Mouse (Mus musculus) Patski (cell line): ENCODE data around the gene Metrnl. TPM values are rescaled to one million over a fixed set of nuclear protein-coding genes. Genes with fewer than 3 reads are reported as not detected.
A peak's percentile ranks its signal among the peaks of the same experiment; 100 is the strongest.

Experiments
- ATAC-seq: fragments of 100-300 bp; one replicate; pipeline ENCODE4 v1.8.0; 2021
- CTCF ChIA-PET: fragments of 350-600 bp; sonication (Branson Sonifier 250); formaldehyde crosslinking; loops from one replicate; lab custom pipeline; 2022; ENCODE audit warnings: inconsistent platforms; lab: Charles Lee
- POLR2A ChIA-PET: fragments of 350-600 bp; sonication (Branson Sonifier 250); formaldehyde crosslinking; loops from one replicate; lab custom pipeline; 2022; ENCODE audit warnings: antibody characterized with exemption, inconsistent platforms; lab: Charles Lee
- DNase-seq: peaks from one replicate; pipeline ENCODE4 v3.0.0-alpha.2; 2011; ENCODE audit warnings: low read depth, low spot score
- H3K27me3 ChIP-seq: fragments of 371-371 bp; one replicate; pipeline ENCODE4 v1.5.1; 2021
- CTCF ChIP-seq: fragments of 100-300 bp; IDR thresholded peaks from one replicate; pipeline ENCODE4 v1.5.1; 2021
- in situ Hi-C: fragments of 300-500 bp; cut with MboI; formaldehyde crosslinking; loops from 3 replicates; pipeline ENCODE4 v1.11.1; 2018; ENCODE audit warnings: low pct_unique_long_range_greater_than_20kb, mixed read lengths
- polyA plus RNA-seq: library from polyadenylated mRNA; unstranded; gene quantifications from one replicate; pipeline ENCODE4 v1.2.3, GENCODE M21; 2021

The Metrnl gene
- polyA plus RNA-seq, 1 experiment from 2014 or later, result 89.5 TPM

- H3K27me3 ChIP-seq, result no peaks in the 10 kb centered on the region
- ATAC-seq, result peak; percentile 68
- CTCF ChIA-PET, result interaction anchor here (0.8 to 1.4 kb wide), 4 partner anchors 11 to 28 kb away, joined by 3 to 4 read pairs (median 3); no protein-coding TSS in a partner anchor
- in situ Hi-C loops, result no loop called here
- POLR2A ChIA-PET, result interaction anchor here (0.6 kb wide), 1 partner anchor 12 kb away, joined by 3 read pairs; no protein-coding TSS in a partner anchor
- no peak for DNase-seq
- TF ChIP-seq CTCF, result no peak
These were observed 21.1 kb downstream of the Metrnl start for GRCm38 (mm10) chr11:121722434-121722833.

GRCm38 (mm10) chr11:121726625-121727024, 25.3 kb downstream of the Metrnl start:
- ATAC-seq, result no peak

GRCm38 (mm10) chr11:121734184-121734583, 32.8 kb downstream of the Metrnl start:
- in situ Hi-C loops, result no loop called here
- H3K27me3 ChIP-seq, result no peaks in the 10 kb centered on the region
- no peak for TF ChIP-seq CTCF
- no peak for DNase-seq
- POLR2A ChIA-PET, result interaction anchor here (1.0 kb wide), 1 partner anchor 12 kb away, joined by 3 read pairs; no protein-coding TSS in a partner anchor
- no peak for ATAC-seq
- CTCF ChIA-PET, result interaction anchor here (1.3 kb wide), 1 partner anchor 10 kb away, joined by 3 read pairs; no protein-coding TSS in a partner anchor

More at GRCm38 (mm10) chr11:121726625-121727024, 25.3 kb downstream of the Metrnl start:
- no peak for TF ChIP-seq CTCF
- no peak for DNase-seq
- ChIA-PET POLR2A (no interaction called here), CTCF (interaction anchor here (1.5 kb wide), 1 partner anchor 12 kb away, joined by 3 read pairs; no protein-coding TSS in a partner anchor)
- in situ Hi-C loops, result no loop called here
- no peaks in the 10 kb centered on the region for H3K27me3 ChIP-seq

GRCm38 (mm10) chr11:121734892-121735291, 33.5 kb downstream of the Metrnl start:
- H3K27me3 ChIP-seq, result no peaks in the 10 kb centered on the region
- ChIA-PET CTCF (interaction anchor here (1.0 to 1.3 kb wide), 3 partner anchors 9 to 31 kb away, joined by 3 read pairs; no protein-coding TSS in a partner anchor), POLR2A (interaction anchor here (0.8 to 1.0 kb wide), 2 partner anchors 13 to 16 kb away, joined by 3 read pairs; no protein-coding TSS in a partner anchor)
- DNase-seq (no peak), ATAC-seq (peak; percentile 75)
- no peak for TF ChIP-seq CTCF
- in situ Hi-C loops, result no loop called here

- ChIA-PET CTCF (interaction anchor here (0.8 to 1.8 kb wide), 4 partner anchors 9 to 79 kb away, joined by 3 to 5 read pairs (median 4); no protein-coding TSS in a partner anchor), POLR2A (interaction anchor here (1.2 to 1.6 kb wide), 2 partner anchors 37 to 66 kb away, joined by 3 read pairs; partner anchors contain the start of genes B3gntl1 and Metrnl)
- DNase-seq (no peak), ATAC-seq (no peak)
- TF ChIP-seq CTCF, result no peak
- H3K27me3 ChIP-seq, result no peaks in the 10 kb centered on the region
- in situ Hi-C loops, result no loop called here
These were observed 37.3 kb downstream of the Metrnl start for GRCm38 (mm10) chr11:121738616-121739015.

GRCm38 (mm10) chr11:121740906-121741305, 39.6 kb downstream of the Metrnl start:
- DNase-seq (no peak), ATAC-seq (peak; percentile 13)
- CTCF ChIA-PET, result interaction anchor here (0.9 to 1.4 kb wide), 3 partner anchors 8 to 21 kb away, joined by 3 to 4 read pairs (median 3); no protein-coding TSS in a partner anchor
- H3K27me3 ChIP-seq, result no peaks in the 10 kb centered on the region
- POLR2A ChIA-PET, result no interaction called here
- in situ Hi-C loops, result no loop called here
- no peak for TF ChIP-seq CTCF

GRCm38 (mm10) chr11:121741433-121741832, 40.1 kb downstream of the Metrnl start:
- in situ Hi-C loops, result no loop called here
- POLR2A ChIA-PET, result no interaction called here
- ATAC-seq (peak; percentile 66), DNase-seq (no peak)
- no peak for TF ChIP-seq CTCF
- no peaks in the 10 kb centered on the region for H3K27me3 ChIP-seq
- CTCF ChIA-PET, result interaction anchor here (0.9 to 1.4 kb wide), 2 partner anchors 9 to 22 kb away, joined by 3 read pairs; no protein-coding TSS in a partner anchor

- TF ChIP-seq CTCF, result no peak
- POLR2A ChIA-PET, result no interaction called here
- CTCF ChIA-PET, result interaction anchor here (1.3 kb wide), 1 partner anchor 9 kb away, joined by 3 read pairs; no protein-coding TSS in a partner anchor
- DNase-seq (no peak), ATAC-seq (no peak)
- H3K27me3 ChIP-seq, result no peaks in the 10 kb centered on the region
- in situ Hi-C loops, result no loop called here
These were observed 41.8 kb downstream of the Metrnl start for GRCm38 (mm10) chr11:121743113-121743512.

GRCm38 (mm10) chr11:121743915-121744628, 42.7 kb downstream of the Metrnl start:
- ChIA-PET POLR2A (no interaction called here), CTCF (interaction anchor here (0.7 to 1.8 kb wide), 5 partner anchors 9 to 40 kb away, joined by 3 to 4 read pairs (median 3); no protein-coding TSS in a partner anchor)
- ATAC-seq (no peak), DNase-seq (no peak)
- in situ Hi-C loops, result no loop called here
- TF ChIP-seq CTCF, result peak; percentile 41
- H3K27me3 ChIP-seq, result no peaks in the 10 kb centered on the region

GRCm38 (mm10) chr11:121746941-121747494, 45.7 kb downstream of the Metrnl start:
- TF ChIP-seq CTCF, result no peak
- POLR2A ChIA-PET, result no interaction called here
- in situ Hi-C loops, result no loop called here
- ATAC-seq (peak; percentile 68), DNase-seq (no peak)
- CTCF ChIA-PET, result interaction anchor here (0.8 to 1.3 kb wide), 4 partner anchors 9 to 62 kb away, joined by 3 to 4 read pairs (median 4); no protein-coding TSS in a partner anchor
- H3K27me3 ChIP-seq, result no peaks in the 10 kb centered on the region
